Mouse (Mus musculus) myocyte (in vitro differentiated cells): ENCODE data around the gene Cntnap1. TPM values are rescaled to one million over a fixed set of nuclear protein-coding genes. Genes with fewer than 3 reads are reported as not detected.

ENCODE experiments used
- H3K27me3 ChIP-seq: one replicate; pipeline ENCODE4 v1.6.1; 2011; ENCODE audit not compliant: control insufficient read depth, insufficient read depth, insufficient read length
- H3K36me3 ChIP-seq: one replicate; pipeline ENCODE4 v1.6.1; 2011; ENCODE audit not compliant: control insufficient read depth, insufficient read depth
- H3K4me2 ChIP-seq: one replicate; pipeline ENCODE4 v1.6.1; 2011; ENCODE audit warnings: low read depth, control low read depth
- H3K4me3 ChIP-seq: one replicate; pipeline ENCODE4 v1.5.1; 2011; ENCODE audit warnings: mild to moderate bottlenecking, control low read depth, moderate library complexity
- H3K79me2 ChIP-seq: one replicate; pipeline ENCODE4 v1.6.1; 2011; ENCODE audit not compliant: control insufficient read depth, insufficient read depth
- H3ac ChIP-seq: one replicate; pipeline ENCODE4 v1.6.1; 2011; ENCODE audit not compliant: control insufficient read depth, insufficient read length
- CEBPB ChIP-seq: IDR thresholded peaks from 2 replicates; pipeline ENCODE4 v1.6.1; 2011; ENCODE audit warnings: mild to moderate bottlenecking, moderate library complexity; ENCODE audit not compliant: poor library complexity, insufficient read depth, severe bottlenecking
- E2F4 ChIP-seq: IDR thresholded peaks from one replicate; pipeline ENCODE4 v1.6.1; 2011; ENCODE audit warnings: mild to moderate bottlenecking, control low read depth, moderate library complexity; ENCODE audit not compliant: insufficient read depth
- MAX ChIP-seq: IDR thresholded peaks from one replicate; pipeline ENCODE4 v1.6.1; 2011; ENCODE audit warnings: low read depth, mild to moderate bottlenecking, control low read depth
- MYOD1 ChIP-seq, 3 experiments: IDR thresholded peaks; one replicate each; pipeline ENCODE4 v1.6.1; 2011; ENCODE audit warnings: control low read depth in 2 of 3, low read depth in 2 of 3, mild to moderate bottlenecking in 2 of 3, moderate library complexity in 1 of 3; ENCODE audit not compliant: insufficient read length in 2 of 3, control insufficient read depth in 1 of 3
- MYOG ChIP-seq, 3 experiments: IDR thresholded peaks; one replicate each; pipeline ENCODE4 v1.6.1; 2011; ENCODE audit warnings: control low read depth in 2 of 3, low read depth in 2 of 3, mild to moderate bottlenecking in 2 of 3; ENCODE audit not compliant: insufficient read length in 2 of 3, control insufficient read depth in 1 of 3, insufficient read depth in 1 of 3
- POLR2A ChIP-seq: IDR thresholded peaks from one replicate; pipeline ENCODE4 v1.6.1; 2011; ENCODE audit warnings: low read depth, mild to moderate bottlenecking, control low read depth, moderate library complexity; ENCODE audit not compliant: insufficient read length
- POLR2AphosphoS2 ChIP-seq: IDR thresholded peaks from one replicate; pipeline ENCODE4 v1.6.1; 2011; ENCODE audit warnings: low read depth, control low read depth; ENCODE audit not compliant: insufficient read length
- REST ChIP-seq: IDR thresholded peaks from one replicate; pipeline ENCODE4 v1.6.1; 2011; ENCODE audit warnings: mild to moderate bottlenecking, control low read depth, moderate library complexity; ENCODE audit not compliant: insufficient read depth, insufficient read length
- SRF ChIP-seq: IDR thresholded peaks from one replicate; pipeline ENCODE4 v1.6.1; 2011; ENCODE audit warnings: low read depth; ENCODE audit not compliant: control insufficient read depth, insufficient read length
- TCF12 ChIP-seq: IDR thresholded peaks from one replicate; pipeline ENCODE4 v1.6.1; 2011; ENCODE audit warnings: mild to moderate bottlenecking, control low read depth; ENCODE audit not compliant: poor library complexity, insufficient read depth, severe bottlenecking
- TCF3 ChIP-seq: IDR thresholded peaks from one replicate; pipeline ENCODE4 v1.6.1; 2011; ENCODE audit warnings: low read depth, control low read depth; ENCODE audit not compliant: insufficient read length
- USF1 ChIP-seq: IDR thresholded peaks from one replicate; pipeline ENCODE4 v1.6.1; 2011; ENCODE audit warnings: low read depth, mild to moderate bottlenecking, control low read depth, moderate library complexity
- polyA plus RNA-seq: library from polyadenylated mRNA; unstranded; fragments of >200 nt; fragmentation: generic; extraction: Trizol; gene quantifications from one replicate; pipeline ENCODE4 v1.2.1, GENCODE M21; 2012; ENCODE audit warnings: missing spikeins

The Cntnap1 gene
- polyA plus RNA-seq, 1 experiment: 1.3 TPM

DNA sequence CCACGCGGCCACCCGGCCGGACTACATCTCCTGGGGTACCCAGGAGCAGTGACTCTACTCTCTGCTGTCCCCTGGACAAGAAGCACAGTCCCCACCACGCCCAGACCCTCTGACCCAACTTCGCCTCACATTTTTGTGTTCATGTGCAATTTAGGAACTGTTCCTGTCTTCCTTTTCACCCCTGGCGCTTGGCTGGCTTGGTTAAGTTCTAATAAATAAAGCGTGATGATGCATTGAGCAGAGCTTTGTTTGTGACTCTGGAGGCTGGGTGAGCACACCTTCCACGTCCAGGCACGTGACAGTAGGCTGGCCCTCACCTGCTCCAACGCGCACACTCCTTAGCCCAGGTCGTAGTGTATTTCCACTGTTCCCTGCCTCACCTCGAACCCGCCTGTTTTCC is 8.8 kb upstream of the Cntnap1 start:
- H3K4me3 ChIP-seq: no peak overlapping the region
- H3K4me2 ChIP-seq: no peak overlapping the region
- TF ChIP-seq E2F4 (no peak), REST (no peak), POLR2A (no peak), MYOD1 (IDR thresholded peaks at IDR 0.05; ENCODE audit: control insufficient read depth in 1 of 3, insufficient read length in 2 of 3, low read depth in 2 of 3) (no peak), POLR2AphosphoS2 (no peak), MAX (no peak)
- peaks cover 16% of the 10 kb centered on the region for H3K36me3 ChIP-seq
- no peak overlapping the region for H3ac ChIP-seq
- no peaks in the 10 kb centered on the region for H3K79me2 ChIP-seq
- no peaks in the 10 kb centered on the region for H3K27me3 ChIP-seq

DNA sequence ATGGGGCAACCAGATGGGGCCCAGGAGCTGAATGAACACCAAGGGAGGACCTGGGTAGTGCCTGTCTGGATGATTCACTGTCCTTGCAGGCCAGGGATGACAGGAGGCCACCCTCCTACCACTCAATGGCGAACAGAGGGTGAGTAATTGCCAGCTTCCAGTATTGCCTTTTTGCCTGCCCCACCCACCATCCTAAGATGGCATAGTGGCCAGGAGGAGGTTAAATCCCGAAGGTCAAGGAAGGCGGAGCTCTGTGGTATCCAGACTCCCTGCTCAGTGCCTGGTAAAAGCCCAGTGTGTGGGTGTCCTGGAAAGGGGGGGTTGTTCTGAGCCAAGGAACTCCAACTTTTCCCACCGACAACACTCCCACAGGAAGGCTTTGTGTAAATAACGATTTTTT is 8.0 kb upstream of the Cntnap1 start:
- peaks cover 24% of the 10 kb centered on the region for H3K36me3 ChIP-seq
- no peaks in the 10 kb centered on the region for H3K27me3 ChIP-seq
- peak overlapping the region; percentile 67 for H3K4me2 ChIP-seq
- H3K79me2 ChIP-seq: no peaks in the 10 kb centered on the region
- no peak overlapping the region for H3K4me3 ChIP-seq
- peak; percentile 27 for TF ChIP-seq POLR2AphosphoS2
- no peak for TF ChIP-seq REST
- H3ac ChIP-seq: no peak overlapping the region

DNA sequence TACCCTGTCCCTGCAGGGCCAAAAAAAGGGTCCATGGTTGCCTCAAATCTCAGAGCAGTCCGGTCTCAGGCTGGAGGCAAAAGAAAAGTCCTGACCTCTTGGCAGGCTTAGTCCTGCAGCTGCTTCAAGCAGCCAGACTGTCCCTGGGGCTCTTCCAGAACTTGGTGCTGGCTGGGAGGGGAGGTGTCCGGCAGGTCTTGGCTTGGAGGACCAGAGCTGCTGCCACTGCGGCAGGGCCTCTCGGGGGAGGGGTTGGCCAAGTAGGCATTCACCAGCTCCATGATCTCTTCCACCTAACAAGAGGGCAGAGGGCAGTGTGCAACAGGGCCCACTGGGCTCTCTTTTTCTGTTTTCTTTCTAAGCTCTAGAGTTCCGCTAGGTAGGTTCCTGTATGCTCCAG is 7.6 kb upstream of the Cntnap1 start:
- Histone ChIP-seq H3ac (no peak overlapping the region), H3K4me2 (peak overlapping the region; percentile 67), H3K79me2 (no peaks in the 10 kb centered on the region), H3K4me3 (no peak overlapping the region), H3K36me3 (peaks cover 29% of the 10 kb centered on the region), H3K27me3 (no peaks in the 10 kb centered on the region)
- TF ChIP-seq TCF3: no peak
- TF ChIP-seq MYOG (IDR thresholded peaks at IDR 0.05; ENCODE audit: control insufficient read depth in 1 of 3, insufficient read depth in 1 of 3, insufficient read length in 2 of 3, low read depth in 2 of 3): peak in 2 of 3 experiments; percentile 46 to 55
- peak; percentile 26 to 51 (median 38) for TF ChIP-seq MYOD1 (IDR thresholded peaks at IDR 0.05; ENCODE audit: control insufficient read depth in 1 of 3, insufficient read length in 2 of 3, low read depth in 2 of 3)
- no peak for TF ChIP-seq MAX

DNA sequence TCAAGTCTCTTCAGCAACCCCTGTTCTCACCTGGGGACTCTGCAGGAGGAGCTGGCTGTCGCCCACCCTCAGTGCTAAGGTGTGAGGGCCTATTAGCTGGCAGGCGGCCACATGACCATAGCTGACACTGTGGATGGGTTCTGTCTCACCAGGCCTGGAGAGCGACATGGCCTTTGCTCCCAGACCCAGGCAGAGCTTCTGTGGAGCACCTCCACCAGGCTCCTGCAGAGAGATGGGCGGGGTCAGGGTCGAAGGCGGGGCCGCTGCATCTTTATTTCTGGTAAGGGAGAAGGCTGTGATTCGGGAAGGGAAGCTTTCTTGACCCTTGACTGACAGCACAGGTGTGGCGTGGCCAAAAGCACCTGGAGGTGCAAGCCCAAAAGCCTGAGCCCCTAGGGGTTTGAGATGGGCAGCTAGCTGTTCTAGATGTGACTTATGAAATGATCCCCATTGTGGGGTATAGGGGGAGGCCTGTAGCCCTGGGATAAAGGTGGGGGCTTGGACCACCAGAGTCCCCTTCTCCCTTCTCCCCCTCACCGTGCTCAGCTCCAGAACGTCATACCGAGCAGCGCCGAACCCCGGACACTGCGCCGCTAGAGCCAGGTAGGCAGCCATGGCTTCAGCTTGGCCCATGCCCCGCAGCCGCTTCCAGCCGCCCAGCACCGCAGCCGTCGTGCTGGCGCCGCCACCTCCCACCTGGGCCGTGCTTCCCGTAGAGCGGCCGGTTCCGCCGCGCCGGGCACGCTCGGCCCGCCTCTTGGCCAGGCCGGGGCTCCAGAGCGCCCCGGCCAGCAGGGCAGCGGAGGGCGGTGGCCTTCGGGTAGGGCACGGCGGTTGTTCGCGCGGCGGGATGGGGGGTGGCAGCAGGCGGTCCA is 6.6 kb upstream of the Cntnap1 start:
- H3K36me3 ChIP-seq: peaks cover 31% of the 10 kb centered on the region
- TF ChIP-seq E2F4 (no peak), USF1 (no peak), TCF3 (no peak), CEBPB (no peak), TCF12 (no peak), MYOG (IDR thresholded peaks at IDR 0.05; ENCODE audit: control insufficient read depth in 1 of 3, insufficient read depth in 1 of 3, insufficient read length in 2 of 3, low read depth in 2 of 3) (no peak), REST (no peak), SRF (no peak), MAX (no peak), POLR2A (no peak), MYOD1 (IDR thresholded peaks at IDR 0.05; ENCODE audit: control insufficient read depth in 1 of 3, insufficient read length in 2 of 3, low read depth in 2 of 3) (no peak), POLR2AphosphoS2 (no peak)
- no peak overlapping the region for H3K4me3 ChIP-seq
- H3K27me3 ChIP-seq: no peaks in the 10 kb centered on the region
- H3ac ChIP-seq: no peak overlapping the region
- peaks cover 4% of the 10 kb centered on the region for H3K79me2 ChIP-seq
- H3K4me2 ChIP-seq: peak overlapping the region; percentile 67

DNA sequence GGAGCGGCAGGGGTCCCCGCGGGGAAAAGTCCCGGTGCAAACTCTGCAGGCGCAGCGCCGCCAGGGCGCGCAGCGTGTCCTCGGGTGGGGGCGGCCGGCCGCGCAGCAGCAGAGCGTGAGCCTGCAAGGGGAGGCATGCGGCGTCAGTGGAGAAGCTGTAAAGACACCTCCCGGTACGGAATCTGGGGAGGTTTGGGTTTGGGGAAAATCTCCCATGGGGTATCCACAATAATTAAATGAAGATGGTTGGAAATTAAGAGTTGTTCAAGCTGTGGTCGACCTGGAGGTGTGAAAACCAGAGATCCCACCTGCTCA is 6.0 kb upstream of the Cntnap1 start:
- H3K4me2 ChIP-seq: no peak overlapping the region
- peaks cover 10% of the 10 kb centered on the region for H3K79me2 ChIP-seq
- no peak overlapping the region for H3ac ChIP-seq
- no peaks in the 10 kb centered on the region for H3K27me3 ChIP-seq
- TF ChIP-seq REST (no peak), POLR2A (no peak), MAX (no peak), CEBPB (no peak), TCF12 (no peak), MYOG (IDR thresholded peaks at IDR 0.05; ENCODE audit: control insufficient read depth in 1 of 3, insufficient read depth in 1 of 3, insufficient read length in 2 of 3, low read depth in 2 of 3) (no peak), POLR2AphosphoS2 (no peak), MYOD1 (IDR thresholded peaks at IDR 0.05; ENCODE audit: control insufficient read depth in 1 of 3, insufficient read length in 2 of 3, low read depth in 2 of 3) (no peak), USF1 (no peak), E2F4 (no peak), SRF (no peak), TCF3 (no peak)
- H3K36me3 ChIP-seq: peaks cover 31% of the 10 kb centered on the region
- no peak overlapping the region for H3K4me3 ChIP-seq
